Mouse (Mus musculus) midbrain, embryonic 16.5 days (tissue): ENCODE measurements around the gene Shisa7. TPM values are rescaled to one million over a fixed set of nuclear protein-coding genes. Genes with fewer than 3 reads are reported as not detected.

Experiments used
- ATAC-seq: fragments of 200-750 bp; cut with Nextera tagmentation; 2 replicates; pipeline ENCODE4 v1.8.0; 2017; ENCODE audit warnings: moderate TSS enrichment
- H3K27ac ChIP-seq: fragments of 300-500 bp; sonication (generic); 2 replicates; pipeline ENCODE4 v1.5.1; 2014; ENCODE audit warnings: mild to moderate bottlenecking, low read length, mixed read lengths
- H3K27me3 ChIP-seq: fragments of 300-500 bp; sonication (generic); 2 replicates; pipeline ENCODE4 v1.6.1; 2014; ENCODE audit warnings: low read depth, low read length, mixed read lengths; ENCODE audit not compliant: control insufficient read depth, insufficient read depth
- H3K36me3 ChIP-seq: fragments of 300-500 bp; sonication (generic); 2 replicates; pipeline ENCODE4 v1.6.1; 2014; ENCODE audit warnings: mild to moderate bottlenecking, low read length, moderate library complexity, mixed read lengths; ENCODE audit not compliant: control insufficient read depth, insufficient read depth
- H3K4me1 ChIP-seq: fragments of 300-500 bp; sonication (generic); 2 replicates; pipeline ENCODE4 v1.6.1; 2014; ENCODE audit warnings: mild to moderate bottlenecking, low read length, mixed read lengths; ENCODE audit not compliant: control insufficient read depth, insufficient read depth
- H3K4me2 ChIP-seq: fragments of 300-500 bp; sonication (generic); 2 replicates; pipeline ENCODE4 v1.6.1; 2014; ENCODE audit warnings: mild to moderate bottlenecking, low read length, mixed read lengths
- H3K4me3 ChIP-seq: fragments of 300-500 bp; sonication (generic); 2 replicates; pipeline ENCODE4 v1.5.1; 2014; ENCODE audit warnings: low read depth, mild to moderate bottlenecking, low read length, moderate library complexity, mixed read lengths
- H3K9ac ChIP-seq: fragments of 300-500 bp; sonication (generic); 2 replicates; pipeline ENCODE4 v1.6.1; 2014; ENCODE audit warnings: low read depth, low read length, mixed read lengths
- H3K9me3 ChIP-seq: fragments of 300-500 bp; sonication (generic); replicated peaks from 2 replicates; pipeline ENCODE4 v1.6.1; 2014; ENCODE audit warnings: mild to moderate bottlenecking, low read length, mixed read lengths; ENCODE audit not compliant: control insufficient read depth, poor library complexity, severe bottlenecking
- WGBS: fragments of 180-500 bp; shearing (Covaris S2); extraction: QIAGEN DNeasy Blood & Tissue Kit; methylation state at CpG from one replicate; pipeline ENCODE4 v1.1.7; 2014; 5-methylcytosine and 5-hydroxymethylcytosine counted together
- polyA plus RNA-seq: library from polyadenylated mRNA; unstranded; fragments of >200 nt; fragmentation: Nextera tagmentation; extraction: Ambion mirVana; gene quantifications from 2 replicates; pipeline ENCODE4 v1.2.1, GENCODE M21; 2015

Shisa7 gene
- polyA plus RNA-seq, 1 experiment from 2014 or later: 14.6 TPM

- 86% methylated on average over 9 of the region's 9 CpGs for WGBS
- Histone ChIP-seq H3K36me3 (no peaks in the 10 kb centered on the region), H3K9ac (no peak overlapping the region), H3K27ac (no peak overlapping the region), H3K4me1 (no peaks in the 10 kb centered on the region), H3K9me3 (peaks cover 3% of the 10 kb centered on the region; the same call in 1 of the 2 replicates), H3K4me3 (no peak overlapping the region), H3K27me3 (no peaks in the 10 kb centered on the region), H3K4me2 (no peak overlapping the region)
- ATAC-seq: no peak
These were observed 12.0 kb upstream of the Shisa7 start for GRCm38 (mm10) chr7:4856508-4856907.

GRCm38 (mm10) chr7:4853613-4854012 lies 9.1 kb upstream of the Shisa7 start:
- Histone ChIP-seq H3K9me3 (peaks cover 3% of the 10 kb centered on the region; the same call in 1 of the 2 replicates), H3K4me2 (no peak overlapping the region), H3K36me3 (no peaks in the 10 kb centered on the region), H3K27me3 (no peaks in the 10 kb centered on the region), H3K9ac (no peak overlapping the region), H3K4me1 (no peaks in the 10 kb centered on the region), H3K4me3 (no peak overlapping the region), H3K27ac (no peak overlapping the region)
- 78% methylated on average over 3 of the region's 3 CpGs for whole genome bisulfite sequencing
- ATAC-seq: no peak

- H3K27me3 ChIP-seq: no peaks in the 10 kb centered on the region
- ATAC-seq: no peak
- no peak overlapping the region for H3K4me2 ChIP-seq
- no peaks in the 10 kb centered on the region for H3K4me1 ChIP-seq
- no peak overlapping the region for H3K9ac ChIP-seq
- H3K4me3 ChIP-seq: no peak overlapping the region
- H3K9me3 ChIP-seq: peaks cover 3% of the 10 kb centered on the region; the same call in 1 of the 2 replicates
- 76% methylated on average over 8 of the region's 8 CpGs for WGBS
- no peaks in the 10 kb centered on the region for H3K36me3 ChIP-seq
- no peak overlapping the region for H3K27ac ChIP-seq
These were observed 6.8 kb upstream of the Shisa7 start for GRCm38 (mm10) chr7:4851315-4851688.

- ATAC-seq: no peak
- Histone ChIP-seq H3K27ac (no peak overlapping the region), H3K4me1 (no peaks in the 10 kb centered on the region), H3K27me3 (no peaks in the 10 kb centered on the region), H3K9ac (no peak overlapping the region), H3K36me3 (no peaks in the 10 kb centered on the region), H3K4me3 (no peak overlapping the region), H3K4me2 (no peak overlapping the region), H3K9me3 (peaks cover 3% of the 10 kb centered on the region; the same call in 1 of the 2 replicates)
- WGBS: 79% methylated on average over 11 of the region's 11 CpGs
These were observed 6.3 kb upstream of the Shisa7 start for GRCm38 (mm10) chr7:4850621-4851314.

- Histone ChIP-seq H3K4me1 (peaks cover 3% of the 10 kb centered on the region; the same call in 1 of the 2 replicates), H3K9ac (no peak overlapping the region), H3K4me3 (no peak overlapping the region), H3K9me3 (peaks cover 3% of the 10 kb centered on the region; the same call in 1 of the 2 replicates), H3K27me3 (no peaks in the 10 kb centered on the region), H3K4me2 (no peak overlapping the region), H3K27ac (no peak overlapping the region), H3K36me3 (no peaks in the 10 kb centered on the region)
- WGBS: 56% methylated on average over 9 of the region's 9 CpGs
- ATAC-seq: no peak
These were observed 4.9 kb upstream of the Shisa7 start for GRCm38 (mm10) chr7:4849372-4849771.

- Histone ChIP-seq H3K36me3 (no peaks in the 10 kb centered on the region), H3K27ac (peak overlapping the region; percentile 87), H3K9me3 (no peaks in the 10 kb centered on the region), H3K4me1 (peaks cover 22% of the 10 kb centered on the region), H3K27me3 (no peaks in the 10 kb centered on the region), H3K4me3 (peak overlapping the region; percentile 72), H3K9ac (peak overlapping the region; percentile 84), H3K4me2 (peak overlapping the region; percentile 69)
- 2% methylated on average over 13 of the region's 13 CpGs for WGBS
- peak; percentile 82 for ATAC-seq
These were observed 417 bp upstream of the Shisa7 start for GRCm38 (mm10) chr7:4844917-4845309.

- H3K36me3 ChIP-seq: no peaks in the 10 kb centered on the region
- 0% methylated on average over 34 of the region's 34 CpGs for WGBS
- H3K4me3 ChIP-seq: peak overlapping the region; percentile 72
- peak; percentile 67 for ATAC-seq
- H3K4me2 ChIP-seq: peak overlapping the region; percentile 69
- H3K9me3 ChIP-seq: no peaks in the 10 kb centered on the region
- H3K27ac ChIP-seq: peak overlapping the region; percentile 87
- no peaks in the 10 kb centered on the region for H3K27me3 ChIP-seq
- H3K4me1 ChIP-seq: peaks cover 22% of the 10 kb centered on the region
- peak overlapping the region; percentile 84 for H3K9ac ChIP-seq
These were observed 772 bp downstream of the Shisa7 start for GRCm38 (mm10) chr7:4843604-4844244.

- Histone ChIP-seq H3K4me2 (peak overlapping the region; percentile 69), H3K4me1 (peaks cover 22% of the 10 kb centered on the region), H3K9ac (peak overlapping the region; percentile 84), H3K4me3 (peak overlapping the region; percentile 72), H3K27ac (peak overlapping the region; percentile 87), H3K27me3 (no peaks in the 10 kb centered on the region), H3K9me3 (no peaks in the 10 kb centered on the region), H3K36me3 (no peaks in the 10 kb centered on the region)
- 2% methylated on average over 16 of the region's 16 CpGs for WGBS
- peak; percentile 63 for ATAC-seq
These were observed 1.8 kb downstream of the Shisa7 start for GRCm38 (mm10) chr7:4842634-4843131.

GRCm38 (mm10) chr7:4842077-4842476 lies 2.4 kb downstream of the Shisa7 start:
- peak overlapping the region; percentile 72 for H3K4me3 ChIP-seq
- H3K4me2 ChIP-seq: peak overlapping the region; percentile 69
- no peaks in the 10 kb centered on the region for H3K9me3 ChIP-seq
- H3K4me1 ChIP-seq: peaks cover 26% of the 10 kb centered on the region
- 42% methylated on average over 5 of the region's 5 CpGs for WGBS
- H3K27me3 ChIP-seq: no peaks in the 10 kb centered on the region
- H3K9ac ChIP-seq: peak overlapping the region; percentile 84
- ATAC-seq: 0 out of 2 replicates have a peak, but pooled peaks have one; percentile 0
- H3K27ac ChIP-seq: peak overlapping the region; percentile 53
- no peaks in the 10 kb centered on the region for H3K36me3 ChIP-seq
